9 mouse cellular contexts compared by ENCODE assay signal in genomic region chr5:128596813-128597212, GRCm38 (mm10). TPM values are rescaled to one million over a fixed set of nuclear protein-coding genes. Genes with fewer than 3 reads are reported as not detected.
A peak's percentile ranks its signal among the peaks of the same experiment; 100 is the strongest.
DNase-seq lines count a peak whose midpoint lies in the region; ATAC-seq lines count a peak whose summit lies in the region.
"Had no signal": no experiment of that assay in that cellular context is flagged by ENCODE, and none has a peak within 500 bp of the region (broad histone marks: within the 10 kb centered on the region; RNA-seq: fewer than 3 reads in every experiment).

No protein-coding gene starts in this region.

- no peak for ATAC-seq in heart, embryonic 13.5 days (ENCODE audit: extremely low read depth, insufficient number of reproducible peaks, low FRiP score, low TSS enrichment)
- no peak for ATAC-seq in forebrain, embryonic 13.5 days
- ATAC-seq in midbrain, embryonic 11.5 days (ENCODE audit: low FRiP score): peak; percentile 41

- peaks cover 37% of the 10 kb centered on the region for H3K4me1 ChIP-seq in heart, embryonic 13.5 days
- peaks cover 51% of the 10 kb centered on the region for H3K4me1 ChIP-seq in forebrain, embryonic 13.5 days
- H3K4me1 ChIP-seq in midbrain, embryonic 11.5 days (ENCODE audit: control insufficient read depth, insufficient read depth, low read length): peaks cover 35% of the 10 kb centered on the region

- no peaks in the 10 kb centered on the region for H3K9me3 ChIP-seq in heart, embryonic 13.5 days
- no peaks in the 10 kb centered on the region for H3K9me3 ChIP-seq in forebrain, embryonic 13.5 days (replicated peaks)
- H3K9me3 ChIP-seq in midbrain, embryonic 11.5 days (ENCODE audit: control insufficient read depth, low read length): no peaks in the 10 kb centered on the region

- intact Hi-C loops in heart, postnatal 36 days (cut with DNase I): no loop called here

- H3K4me3 ChIP-seq in heart, embryonic 13.5 days: peak overlapping the region; percentile 43
- peak overlapping the region; percentile 32 for H3K4me3 ChIP-seq in forebrain, embryonic 13.5 days
- H3K4me3 ChIP-seq in midbrain, embryonic 11.5 days (ENCODE audit: low read depth, low read length): peak overlapping the region; percentile 12

- WGBS in heart, embryonic 13.5 days: 2% methylated on average over 20 of the region's 20 CpGs
- WGBS in forebrain, embryonic 13.5 days: 0% methylated on average over 20 of the region's 20 CpGs
- under 1% methylated on average over 20 of the region's 20 CpGs for WGBS in midbrain, embryonic 11.5 days

- no peaks in the 10 kb centered on the region for H3K36me3 ChIP-seq in heart, embryonic 13.5 days
- H3K36me3 ChIP-seq in forebrain, embryonic 13.5 days (ENCODE audit: poor library complexity, severe bottlenecking): no peaks in the 10 kb centered on the region
- no peaks in the 10 kb centered on the region for H3K36me3 ChIP-seq in midbrain, embryonic 11.5 days (ENCODE audit: control insufficient read depth, insufficient read depth, low read length)

- peaks cover 82% of the 10 kb centered on the region for H3K27me3 ChIP-seq in heart, embryonic 13.5 days (replicated peaks)
- H3K27me3 ChIP-seq in forebrain, embryonic 13.5 days: peaks cover 100% of the 10 kb centered on the region
- peaks cover 5% of the 10 kb centered on the region; the same call in 1 of the 2 replicates for H3K27me3 ChIP-seq in midbrain, embryonic 11.5 days (ENCODE audit: control insufficient read depth, insufficient read depth, low read length)

- no peak overlapping the region for H3K27ac ChIP-seq in heart, embryonic 13.5 days (replicated peaks)
- no peak overlapping the region for H3K27ac ChIP-seq in forebrain, embryonic 13.5 days
- peak overlapping the region; percentile 76 for H3K27ac ChIP-seq in midbrain, embryonic 11.5 days (ENCODE audit: low read depth, low read length)
- H3K27ac ChIP-seq: liver, embryonic 14.5 days had no signal

- DNase-seq in heart, postnatal 36 days: no peak
- DNase-seq in R1 (ENCODE audit: low read depth, low spot score): peak; percentile 43
- peak; percentile 97 for DNase-seq in midbrain, embryonic 11.5 days (ENCODE audit: low spot score, missing footprints)
- no peak for DNase-seq in frontal cortex, postnatal 25 days (ENCODE audit: low spot score in 2 of 2)
- DNase-seq in cerebellum, adult 18-20 months: no peak
- DNase-seq in frontal cortex, postnatal 10 days (ENCODE audit: low spot score in 2 of 2): no peak

- H3K4me2 ChIP-seq in heart, embryonic 13.5 days: peak overlapping the region; percentile 67
- peak overlapping the region; percentile 55 for H3K4me2 ChIP-seq in forebrain, embryonic 13.5 days
- peak overlapping the region; percentile 69 for H3K4me2 ChIP-seq in midbrain, embryonic 11.5 days

- H3K9ac ChIP-seq in heart, embryonic 13.5 days: peak overlapping the region; percentile 50; the same call in 1 of the 2 replicates
- no peak overlapping the region for H3K9ac ChIP-seq in forebrain, embryonic 13.5 days
- peak overlapping the region; percentile 44; the same call in 1 of the 2 replicates for H3K9ac ChIP-seq in midbrain, embryonic 11.5 days (ENCODE audit: low read length)
- H3K9ac ChIP-seq: liver, embryonic 14.5 days had no signal

RNA-seq across cellular contexts. Expression of gene Fzd10, which starts 3.8 kb away (rescaled TPM):
- polyA plus RNA-seq in heart, embryonic 13.5 days (2015; fragmentation: Nextera tagmentation; extraction: Ambion mirVana): 0.36 and 0.39 TPM in 2 replicates
- under 1 TPM; 0.14 to 0.19 TPM for total RNA-seq in heart, postnatal 36 days (2021)
- 2.0 TPM in 2 replicates for polyA plus RNA-seq in forebrain, embryonic 13.5 days (2015; fragmentation: Nextera tagmentation; extraction: Ambion mirVana)
- polyA plus RNA-seq in midbrain, embryonic 11.5 days (2014; fragmentation: Nextera tagmentation; extraction: Ambion mirVana): 22.4 and 25.6 TPM in 2 replicates

Comparison
In these comparisons a context has a peak if more than half of its experiments do, and no peak if none do; other contexts are left out.
1. DNase-seq: peak in R1 (single experiment) and midbrain, embryonic 11.5 days (single experiment); none in heart, postnatal 36 days (0 of 2), frontal cortex, postnatal 25 days (0 of 2), cerebellum, adult 18-20 months (0 of 2) and frontal cortex, postnatal 10 days (0 of 2).
2. Peak in every context shown above with its lines, with median percentiles within 50 percentile points of each other: H3K4me2 ChIP-seq and H3K4me3 ChIP-seq.